Mouse (Mus musculus) effector memory CD4-positive, alpha-beta T cell, adult 7 months (primary cell): ENCODE measurements around the gene Acvr1b. TPM values are rescaled to one million over a fixed set of nuclear protein-coding genes. Genes with fewer than 3 reads are reported as not detected.

ENCODE experiments used
- polyA plus RNA-seq: library from polyadenylated mRNA; unstranded; fragments of 100-300 nt; shearing (Covaris generic); gene quantifications from one replicate; pipeline ENCODE4 v1.2.1, GENCODE M21; 2017

Gene Acvr1b
- 0.34 TPM for polyA plus RNA-seq

DNA sequence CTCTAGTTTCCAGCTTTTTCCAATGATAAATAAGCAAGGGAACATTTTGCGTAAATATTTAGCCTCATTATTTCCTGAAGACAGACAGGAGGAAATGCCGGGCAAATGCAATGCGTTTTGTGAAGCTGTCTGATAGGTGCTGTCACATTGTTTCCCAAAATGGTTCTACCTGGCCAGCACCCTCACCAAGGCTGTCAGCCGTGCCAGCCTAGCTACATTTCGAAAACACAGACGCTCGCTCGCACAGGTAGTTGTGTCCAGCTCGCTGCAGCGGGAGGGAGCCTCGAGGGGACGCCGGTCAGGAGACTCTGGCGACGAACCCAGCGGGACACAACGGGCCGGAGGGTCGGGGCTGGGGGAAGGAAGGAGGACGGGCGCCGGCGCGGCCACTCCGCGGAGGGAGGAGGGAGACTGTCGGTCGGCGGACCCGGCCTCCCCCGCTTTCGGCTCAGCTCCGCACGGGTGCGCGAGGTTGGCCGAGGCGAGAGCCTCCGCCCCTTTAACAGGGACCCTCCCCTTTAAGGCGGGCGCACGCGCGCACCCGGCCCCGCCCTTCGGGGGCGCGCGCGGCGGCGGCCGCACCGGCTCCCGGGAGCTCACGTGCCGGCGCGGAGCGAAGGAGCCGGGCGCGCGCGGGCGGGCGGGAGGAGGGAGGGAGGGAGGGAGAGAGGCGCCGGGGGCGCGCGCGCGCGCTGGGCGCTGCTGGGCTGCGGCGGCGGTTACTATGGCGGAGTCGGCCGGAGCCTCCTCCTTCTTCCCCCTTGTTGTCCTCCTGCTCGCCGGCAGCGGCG is at the start of gene Acvr1b:
Gene Acvr1b (plus strand): TSS at position 647 of the 791 bp plus-strand sequence.

DNA sequence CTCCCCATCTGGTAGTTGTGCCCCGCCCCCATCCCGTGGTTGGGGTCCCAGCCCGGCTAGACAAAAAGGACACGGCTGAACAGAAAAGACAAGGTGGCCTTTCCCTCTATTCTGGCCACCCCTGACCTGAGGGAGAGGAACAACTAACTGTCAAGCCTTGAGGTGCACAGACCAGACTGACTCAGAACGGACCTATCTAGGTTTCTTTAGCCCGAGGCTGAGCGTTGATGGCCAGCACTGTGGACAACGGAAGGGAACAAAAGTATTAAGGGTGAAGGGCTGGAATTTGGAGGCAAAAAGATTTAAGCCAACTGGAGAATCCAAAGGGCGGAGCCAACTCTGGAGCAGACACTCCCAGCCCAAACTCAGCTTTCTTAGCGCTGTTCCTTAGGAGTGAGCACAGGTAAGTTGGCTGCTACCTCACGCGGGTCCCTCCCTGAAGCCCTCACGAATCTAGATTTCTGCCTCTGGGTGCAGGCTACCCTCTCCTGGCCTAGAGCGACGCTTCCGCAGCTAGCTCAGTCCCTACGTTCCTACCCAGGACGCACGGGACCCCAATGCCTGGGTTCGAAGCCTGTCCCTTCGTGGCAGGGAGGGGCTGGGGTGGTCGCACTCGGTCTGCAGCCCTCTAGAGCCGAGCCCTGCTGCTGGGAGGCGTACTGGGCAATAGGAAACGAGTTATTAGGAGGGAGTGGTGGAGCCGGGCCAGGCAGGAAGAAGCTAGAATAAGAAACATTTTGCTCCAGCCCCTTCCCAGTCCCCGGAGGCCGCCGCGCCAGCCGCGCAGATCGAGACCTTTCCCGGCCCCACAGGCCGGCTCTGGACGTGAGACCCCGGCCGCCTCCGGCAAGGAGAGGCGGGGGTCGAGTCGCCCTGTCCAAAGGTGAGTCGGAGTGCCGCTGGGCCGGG is 45.4 kb upstream of the Acvr1b start, which contains the start of gene Acvrl1:
Gene Acvrl1 (plus strand): TSS at position 342 of the 909 bp plus-strand sequence.

DNA sequence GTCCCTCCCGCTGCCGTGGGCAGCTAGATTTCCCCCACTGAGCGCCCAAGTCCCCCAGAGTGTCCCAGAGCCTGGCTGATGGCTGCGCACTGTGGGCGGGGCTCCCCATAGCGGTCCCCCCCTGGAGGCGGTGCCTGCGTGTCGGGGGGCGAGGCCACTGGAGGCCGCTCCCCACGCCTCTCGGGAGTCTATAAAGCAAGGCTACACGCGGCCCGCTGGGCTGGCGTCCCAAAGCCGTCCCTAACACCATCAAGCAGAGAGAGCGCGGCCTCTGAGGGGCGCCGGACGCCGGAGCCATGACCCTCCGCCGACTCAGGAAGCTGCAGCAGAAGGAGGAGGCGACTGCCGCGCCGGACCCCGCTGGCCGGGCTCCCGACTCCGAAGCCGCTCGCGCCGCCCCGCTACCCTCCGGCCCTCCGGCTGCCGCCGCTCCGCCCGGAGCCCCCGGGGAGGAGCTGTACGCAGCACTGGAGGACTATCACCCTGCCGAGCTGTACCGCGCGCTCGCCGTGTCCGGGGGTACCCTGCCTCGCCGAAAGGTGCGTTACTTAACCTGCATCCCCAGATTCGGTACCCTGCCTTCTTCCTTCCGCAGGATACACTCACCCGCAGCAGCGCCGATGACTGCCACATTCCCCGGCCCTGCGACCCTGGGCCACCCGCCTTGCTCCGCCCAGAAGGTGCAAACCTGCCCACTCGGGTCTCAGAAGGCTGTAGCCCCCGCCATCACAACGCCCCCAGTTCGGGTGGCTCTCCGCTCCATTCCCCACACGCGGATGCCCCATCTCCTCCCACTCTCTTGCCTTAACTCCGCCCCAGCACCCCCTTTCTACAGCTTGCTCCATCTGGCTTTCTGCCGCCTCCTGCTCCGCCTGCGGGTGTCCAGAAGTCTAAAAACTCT is 50.4 kb downstream of the Acvr1b start, which contains the start of gene Grasp:
Gene Grasp (plus strand): TSS at position 183 of the 901 bp plus-strand sequence.

DNA sequence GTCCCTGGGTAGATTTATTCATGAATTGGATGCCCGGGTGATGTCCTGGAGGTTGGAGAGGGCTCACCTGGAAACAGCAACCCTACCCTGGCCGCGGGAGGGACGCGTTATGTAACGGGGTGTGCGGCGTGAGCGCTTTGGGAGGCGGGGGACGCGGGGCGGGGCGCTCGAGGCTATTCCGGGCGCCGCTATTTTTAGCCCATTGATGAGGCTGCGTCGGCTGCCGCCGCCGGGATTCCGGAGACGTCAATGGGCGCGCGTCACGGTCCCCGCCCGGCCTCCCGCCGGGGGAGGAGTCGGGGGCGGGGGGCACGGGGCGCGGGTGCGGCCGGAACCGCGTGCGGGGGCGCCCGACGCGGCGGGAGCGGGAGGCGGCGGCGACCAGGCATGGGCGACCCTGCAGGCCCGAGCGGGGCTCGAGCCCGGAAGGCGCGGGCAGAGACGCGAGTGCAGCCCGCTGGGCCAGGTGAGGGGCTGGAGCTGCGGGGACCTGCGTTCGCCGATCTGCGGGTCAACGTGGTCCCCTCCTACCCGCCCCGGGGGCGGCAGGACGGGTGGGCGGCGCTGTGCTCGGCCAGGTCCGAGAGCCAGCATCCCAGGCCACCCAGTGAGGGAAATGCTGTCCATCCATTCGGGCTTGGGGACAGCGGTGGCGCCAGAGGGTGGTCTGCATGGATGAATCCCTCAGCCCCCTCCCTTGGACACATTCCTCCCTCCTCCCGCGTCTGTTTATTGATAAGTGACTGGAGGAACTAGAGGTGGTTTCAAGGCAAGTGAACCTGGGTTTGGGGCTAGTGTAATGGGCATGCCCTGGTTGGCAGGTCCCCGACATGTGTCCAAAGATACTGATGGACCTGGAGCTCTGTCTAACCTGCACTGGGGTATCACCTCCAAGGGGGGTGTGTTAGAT is 80.3 kb downstream of the Acvr1b start, which contains the start of gene Nr4a1:
Gene Nr4a1 (plus strand): TSS at position 384 of the 910 bp plus-strand sequence.

Other genes starting within 250 kb of the Acvr1b start
- not detected for gene Gm47841, start 126.7 kb upstream of the Acvr1b start, polyA plus RNA-seq
- 0.15 TPM for gene Fignl2, start 95.5 kb upstream of the Acvr1b start, polyA plus RNA-seq
- gene Ankrd33, start 58.3 kb upstream of the Acvr1b start, polyA plus RNA-seq = not detected
- 1.1 TPM for gene Acvrl1, start 45.5 kb upstream of the Acvr1b start, polyA plus RNA-seq
- gene Grasp, start 50.1 kb downstream of the Acvr1b start, polyA plus RNA-seq = 29.6 TPM
- 1,905 TPM for gene Nr4a1, start 80.2 kb downstream of the Acvr1b start, polyA plus RNA-seq
- gene Atg101, start 110.2 kb downstream of the Acvr1b start, polyA plus RNA-seq = 99.9 TPM
- not detected for gene 6030408B16Rik, start 119.1 kb downstream of the Acvr1b start, polyA plus RNA-seq
- 0.46 TPM for gene Krt80, start 196.1 kb downstream of the Acvr1b start, polyA plus RNA-seq
- 0.21 TPM for gene Krt7, start 237.0 kb downstream of the Acvr1b start, polyA plus RNA-seq